Mouse (Mus musculus) layer of hippocampus, adult 6 months (tissue): Measurements from ENCODE around the gene Ugt1a2. TPM values are rescaled to one million over a fixed set of nuclear protein-coding genes. Genes with fewer than 3 reads are reported as not detected.

ENCODE experiments used
- long read RNA-seq, 2 experiments: library from polyadenylated mRNA; unstranded; transcript quantifications; one replicate each; pipeline ENCODE4 v2.0.0; 2019 to 2020
- polyA plus RNA-seq: library from polyadenylated mRNA; unstranded; fragments of <200 nt; fragmentation: Nextera tagmentation; gene quantifications from 2 replicates; pipeline ENCODE4 v1.2.3, GENCODE M21; 2021

Ugt1a2 gene
- not detected in 2 replicates for polyA plus RNA-seq
- long read RNA-seq, experiment 1, result 0 reads
- long read RNA-seq, experiment 2, result 0 reads

DNA sequence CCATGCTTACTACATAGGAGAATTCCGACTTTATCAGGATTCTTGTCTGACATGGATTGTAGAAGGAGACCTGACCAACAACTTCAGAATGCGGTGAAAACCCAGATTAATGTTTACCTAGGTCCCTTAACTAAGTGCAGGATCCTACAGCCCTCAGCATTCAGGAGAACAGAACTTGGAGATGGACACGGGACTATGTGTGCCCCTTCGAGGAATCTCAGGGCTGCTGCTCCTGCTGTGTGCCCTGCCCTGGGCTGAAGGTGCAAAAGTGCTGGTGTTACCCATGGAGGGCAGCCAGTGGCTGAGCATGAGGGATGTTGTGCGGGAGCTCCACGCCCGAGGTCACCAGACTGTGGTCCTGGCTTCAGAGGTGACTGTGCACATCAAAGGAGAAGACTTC is at the start of gene Ugt1a2:
Gene Ugt1a2 (plus strand): TSS at position 146 of the 400 bp plus-strand sequence.

DNA sequence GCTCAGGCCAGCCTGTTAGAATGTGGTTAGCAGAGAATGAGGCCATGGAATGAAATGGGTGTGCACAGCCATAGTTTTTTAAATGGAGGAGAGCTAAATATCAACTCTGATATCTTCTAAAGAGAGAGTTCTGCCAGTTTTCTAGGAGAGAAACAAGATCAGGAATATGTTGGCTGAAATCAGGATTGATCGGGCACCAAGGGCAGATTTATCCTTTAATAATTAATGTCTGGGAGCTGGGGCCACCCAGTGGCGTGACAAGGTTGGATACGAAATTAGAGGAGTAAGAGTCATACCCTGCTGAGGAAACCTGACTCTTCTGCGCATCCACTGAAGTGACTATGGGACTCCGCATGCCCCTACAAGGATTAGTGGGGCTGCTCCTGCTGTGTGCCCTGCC is 34.7 kb upstream of the Ugt1a2 start, which contains the start of gene Ugt1a5:
Gene Ugt1a5 (plus strand): TSS at position 302 of the 400 bp plus-strand sequence.

DNA sequence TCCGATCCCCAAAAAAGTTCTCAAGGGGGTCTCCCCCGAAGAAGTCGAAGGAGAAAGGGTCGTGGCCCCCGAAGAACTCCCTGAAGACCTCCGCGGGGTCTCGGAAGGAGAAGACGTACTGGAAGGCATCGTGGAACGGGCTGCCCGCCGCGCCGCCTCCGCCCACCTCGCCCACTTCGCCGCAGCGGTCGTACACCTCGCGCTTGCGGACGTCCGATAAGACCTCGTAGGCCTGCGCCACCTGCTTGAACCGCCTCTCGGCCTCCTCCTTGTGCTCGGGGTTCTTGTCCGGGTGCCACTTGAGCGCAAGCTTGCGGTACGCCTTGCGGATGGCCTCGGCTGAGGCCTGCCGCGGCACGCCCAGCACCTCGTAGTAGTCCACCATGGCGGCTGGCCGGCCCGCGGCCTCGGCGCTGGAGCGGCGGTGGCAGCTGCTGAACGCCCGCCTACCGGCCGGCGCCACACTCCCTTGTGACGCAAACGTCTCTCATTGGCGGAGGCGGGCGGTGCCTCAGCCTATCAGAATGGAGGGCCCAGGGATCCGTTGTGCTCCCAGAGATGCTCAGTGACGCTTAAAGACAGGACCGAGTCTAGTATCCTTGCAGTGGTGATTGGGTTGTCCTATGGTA is 5.0 kb downstream of the Ugt1a2 start, which contains the start of gene Dnajb3:
Gene Dnajb3 (minus strand): TSS at position 489 of the 629 bp plus-strand sequence.

DNA sequence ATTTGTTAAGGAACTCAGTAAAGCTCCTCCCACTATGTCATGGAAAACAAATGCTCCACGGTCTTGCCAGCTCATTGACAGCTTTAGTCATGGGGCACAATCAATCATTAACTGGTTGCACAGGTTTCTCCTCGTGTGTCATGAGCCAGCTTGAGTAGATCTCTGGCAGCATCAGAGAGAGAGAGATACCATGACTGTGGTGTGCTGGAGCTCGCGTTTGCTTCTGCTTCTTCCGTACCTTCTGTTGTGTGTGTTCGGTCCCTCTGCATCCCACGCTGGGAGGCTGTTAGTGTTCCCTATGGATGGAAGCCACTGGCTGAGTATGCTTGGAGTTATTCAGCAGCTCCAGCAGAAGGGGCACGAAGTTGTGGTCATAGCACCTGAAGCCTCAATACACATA is 11.4 kb downstream of the Ugt1a2 start, which contains the start of gene Ugt1a1:
Gene Ugt1a1 (plus strand): TSS at position 148 of the 400 bp plus-strand sequence.

DNA sequence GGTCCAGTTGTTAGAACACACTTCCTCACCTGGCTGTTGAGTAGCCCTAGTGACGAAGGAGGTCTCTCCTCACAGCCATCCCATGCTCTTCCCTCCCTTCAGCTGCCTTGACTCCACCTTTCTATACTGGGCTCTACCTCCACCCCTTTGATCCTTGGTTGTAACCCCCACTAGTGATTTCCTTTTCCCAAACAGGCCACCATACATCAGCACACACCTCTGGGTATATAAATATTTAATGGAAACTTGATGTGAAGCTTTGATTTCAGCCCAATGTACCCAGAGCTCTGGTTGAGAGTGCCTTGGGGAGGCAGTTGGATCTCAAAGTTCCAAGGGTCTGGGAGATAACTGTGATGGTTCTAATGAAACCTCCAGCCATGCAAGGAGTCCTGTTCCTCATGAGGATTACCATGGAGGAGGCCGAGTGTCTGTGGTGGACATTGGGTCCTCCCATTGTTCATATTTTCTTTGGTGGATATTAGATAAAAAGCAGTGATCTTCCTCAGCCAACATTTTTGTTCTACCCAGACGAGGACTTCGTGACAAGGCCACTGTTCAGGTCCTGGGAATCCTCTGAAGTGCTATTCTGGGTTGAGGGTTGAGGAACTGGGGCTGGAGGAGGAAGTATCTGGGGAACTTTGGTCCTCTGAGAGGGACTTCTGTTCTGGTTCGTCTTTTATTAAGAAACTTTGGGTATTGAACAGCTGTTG is 26.4 kb downstream of the Ugt1a2 start, which contains the start of gene Mroh2a:
Gene Mroh2a (plus strand): TSS at position 317 of the 710 bp plus-strand sequence.

Other genes with a start within 250 kb of the Ugt1a2 start
- 1.6 and 2.5 TPM in 2 replicates for gene Usp40, start 192.1 kb upstream of the Ugt1a2 start, polyA plus RNA-seq
- not detected in 2 replicates for gene Ugt1a10, start 145.2 kb upstream of the Ugt1a2 start, polyA plus RNA-seq
- gene Ugt1a9, start 129.8 kb upstream of the Ugt1a2 start, polyA plus RNA-seq, result not detected in 2 replicates
- gene Ugt1a8, start 112.8 kb upstream of the Ugt1a2 start, polyA plus RNA-seq, result not detected in 2 replicates
- 0.92 and 0.97 TPM in 2 replicates for gene Ugt1a7c, start 105.5 kb upstream of the Ugt1a2 start, polyA plus RNA-seq
- gene Ugt1a6b, start 97.3 kb upstream of the Ugt1a2 start, polyA plus RNA-seq, result not detected in 2 replicates
- 2.7 and 3.6 TPM in 2 replicates for gene Ugt1a6a, start 65.8 kb upstream of the Ugt1a2 start, polyA plus RNA-seq
- gene Ugt1a5, start 34.6 kb upstream of the Ugt1a2 start, polyA plus RNA-seq, result not detected in 2 replicates
- 6.5 and 7.4 TPM in 2 replicates for gene Dnajb3, start 5.2 kb downstream of the Ugt1a2 start, polyA plus RNA-seq
- gene Ugt1a1, start 11.4 kb downstream of the Ugt1a2 start, polyA plus RNA-seq, result not detected in 2 replicates
- 0.24 and 0.62 TPM in 2 replicates for gene Mroh2a, start 26.4 kb downstream of the Ugt1a2 start, polyA plus RNA-seq
- 5.7 and 6.2 TPM in 2 replicates for gene Hjurp, start 77.0 kb downstream of the Ugt1a2 start, polyA plus RNA-seq
- gene Trpm8, start 77.1 kb downstream of the Ugt1a2 start, polyA plus RNA-seq, result 0.04 and 0.05 TPM in 2 replicates
- gene Spp2, start 206.4 kb downstream of the Ugt1a2 start, polyA plus RNA-seq, result 0.33 TPM in 1 of 2 replicates, not detected in the other